Mouse (Mus musculus) bone marrow macrophage, adult 2 months (primary cell): ENCODE results near the gene Tbl1xr1.

Experiments
- CTCF ChIP-seq: IDR thresholded peaks from 2 replicates; pipeline ENCODE4 v1.5.1; 2012; ENCODE audit warnings: low read depth, mild to moderate bottlenecking, low read length, moderate library complexity
- POLR2A ChIP-seq: IDR thresholded peaks from 2 replicates; pipeline ENCODE4 v1.6.1; 2012; ENCODE audit warnings: mild to moderate bottlenecking, low read depth, low read length, borderline replicate concordance

DNA sequence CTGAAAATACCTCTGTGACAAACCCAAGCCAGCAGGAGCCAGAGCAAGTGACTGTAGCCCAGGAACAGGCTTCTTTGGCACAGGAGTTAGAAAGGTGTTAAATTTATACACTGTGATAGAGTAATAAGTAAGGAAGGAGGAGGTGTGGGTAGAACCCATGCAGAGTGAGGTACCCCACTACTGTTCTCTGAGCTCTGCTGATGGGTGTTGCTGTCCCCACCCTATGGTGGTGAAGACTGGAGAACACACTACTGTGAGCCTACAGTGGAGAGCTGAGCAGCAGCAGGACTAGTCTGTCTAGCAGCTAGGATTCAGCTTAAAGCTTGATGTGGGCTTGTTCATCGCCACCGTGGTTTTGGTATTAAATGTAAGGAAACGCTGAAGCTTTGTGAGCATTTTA lies 86.5 kb downstream of the Tbl1xr1 start:
- TF ChIP-seq CTCF = no peak
- TF ChIP-seq POLR2A = no peak
